Mouse (Mus musculus): Measurements from ENCODE around the gene 1810010D01Rik. TPM values are rescaled to one million over a fixed set of nuclear protein-coding genes. Genes with fewer than 3 reads are reported as not detected.

Gene 1810010D01Rik
- 0.31 TPM in 1 of 2 replicates, not detected in the other for polyA plus RNA-seq (2014; fragmentation: Nextera tagmentation; extraction: Ambion mirVana)

- Histone ChIP-seq H3K9me3 (ENCODE audit: control insufficient read depth, low read length) (no peaks in the 10 kb centered on the region), H3K27me3 (ENCODE audit: control insufficient read depth, insufficient read depth, low read length) (no peaks in the 10 kb centered on the region), H3K4me1 (ENCODE audit: control insufficient read depth, insufficient read depth, low read length) (peaks cover 13% of the 10 kb centered on the region), H3K9ac (replicated peaks; ENCODE audit: low read depth, low read length) (no peak within 1 kb of the TSS), H3K4me2 (ENCODE audit: low read depth, low read length) (no peak within 1 kb of the TSS), H3K27ac (ENCODE audit: low read depth, low read length) (peak within 1 kb of the TSS; percentile 84; the same call in 1 of the 2 replicates), H3K36me3 (ENCODE audit: control insufficient read depth, insufficient read depth, low read length) (no peaks in the 10 kb centered on the region), H3K4me3 (ENCODE audit: low read depth, low read length) (no peak within 1 kb of the TSS)
- WGBS = 88% methylated on average over 4 of the region's 4 CpGs
- ATAC-seq (ENCODE audit: low read depth) = no peak
These were observed at the start of gene 1810010D01Rik for GRCm38 (mm10) chr7:145208006-145208405. Gene 1810010D01Rik, minus strand, starts transcription at chr7:145208119.

GRCm38 (mm10) chr7:145256092-145256491 lies 48.2 kb upstream of the 1810010D01Rik start:
- Histone ChIP-seq H3K9me3 (ENCODE audit: control insufficient read depth, low read length) (no peaks in the 10 kb centered on the region), H3K9ac (replicated peaks; ENCODE audit: low read depth, low read length) (no peak overlapping the region), H3K36me3 (ENCODE audit: control insufficient read depth, insufficient read depth, low read length) (no peaks in the 10 kb centered on the region), H3K4me1 (ENCODE audit: control insufficient read depth, insufficient read depth, low read length) (no peaks in the 10 kb centered on the region), H3K27me3 (ENCODE audit: control insufficient read depth, insufficient read depth, low read length) (no peaks in the 10 kb centered on the region), H3K4me3 (ENCODE audit: low read depth, low read length) (no peak overlapping the region), H3K27ac (ENCODE audit: low read depth, low read length) (no peak overlapping the region), H3K4me2 (ENCODE audit: low read depth, low read length) (no peak overlapping the region)
- WGBS = 94% methylated on average over 1 of the region's 1 CpGs
- ATAC-seq (ENCODE audit: low read depth) = no peak

- Histone ChIP-seq H3K4me2 (ENCODE audit: low read depth, low read length) (no peak overlapping the region), H3K27ac (ENCODE audit: low read depth, low read length) (no peak overlapping the region), H3K9me3 (ENCODE audit: control insufficient read depth, low read length) (no peaks in the 10 kb centered on the region), H3K4me1 (ENCODE audit: control insufficient read depth, insufficient read depth, low read length) (no peaks in the 10 kb centered on the region), H3K27me3 (ENCODE audit: control insufficient read depth, insufficient read depth, low read length) (no peaks in the 10 kb centered on the region), H3K9ac (replicated peaks; ENCODE audit: low read depth, low read length) (no peak overlapping the region), H3K36me3 (ENCODE audit: control insufficient read depth, insufficient read depth, low read length) (no peaks in the 10 kb centered on the region), H3K4me3 (ENCODE audit: low read depth, low read length) (no peak overlapping the region)
- ATAC-seq (ENCODE audit: low read depth) = no peak
- WGBS = 75% methylated on average over 3 of the region's 3 CpGs
These were observed 46.2 kb upstream of the 1810010D01Rik start for GRCm38 (mm10) chr7:145253986-145254630.

GRCm38 (mm10) chr7:145252715-145253476 lies 45.0 kb upstream of the 1810010D01Rik start:
- 30% methylated on average over 8 of the region's 8 CpGs for WGBS
- Histone ChIP-seq H3K27ac (ENCODE audit: low read depth, low read length) (no peak overlapping the region), H3K36me3 (ENCODE audit: control insufficient read depth, insufficient read depth, low read length) (no peaks in the 10 kb centered on the region), H3K4me3 (ENCODE audit: low read depth, low read length) (no peak overlapping the region), H3K4me1 (ENCODE audit: control insufficient read depth, insufficient read depth, low read length) (no peaks in the 10 kb centered on the region), H3K9ac (replicated peaks; ENCODE audit: low read depth, low read length) (no peak overlapping the region), H3K4me2 (ENCODE audit: low read depth, low read length) (no peak overlapping the region), H3K27me3 (ENCODE audit: control insufficient read depth, insufficient read depth, low read length) (no peaks in the 10 kb centered on the region), H3K9me3 (ENCODE audit: control insufficient read depth, low read length) (no peaks in the 10 kb centered on the region)
- ATAC-seq (ENCODE audit: low read depth) = peak; percentile 84; the same call in 1 of the 2 replicates

- H3K4me2 ChIP-seq (ENCODE audit: low read depth, low read length) = no peak overlapping the region
These were observed 42.3 kb upstream of the 1810010D01Rik start for GRCm38 (mm10) chr7:145250225-145250624.

GRCm38 (mm10) chr7:145248911-145249310 lies 41.0 kb upstream of the 1810010D01Rik start:
- no peaks in the 10 kb centered on the region for H3K36me3 ChIP-seq (ENCODE audit: control insufficient read depth, insufficient read depth, low read length)
- WGBS = 97% methylated on average over 2 of the region's 2 CpGs
- ATAC-seq (ENCODE audit: low read depth) = no peak
- no peaks in the 10 kb centered on the region for H3K9me3 ChIP-seq (ENCODE audit: control insufficient read depth, low read length)
- no peak overlapping the region for H3K4me3 ChIP-seq (ENCODE audit: low read depth, low read length)
- no peaks in the 10 kb centered on the region for H3K4me1 ChIP-seq (ENCODE audit: control insufficient read depth, insufficient read depth, low read length)
- no peak overlapping the region for H3K9ac ChIP-seq (replicated peaks; ENCODE audit: low read depth, low read length)
- no peaks in the 10 kb centered on the region for H3K27me3 ChIP-seq (ENCODE audit: control insufficient read depth, insufficient read depth, low read length)
- H3K27ac ChIP-seq (ENCODE audit: low read depth, low read length) = no peak overlapping the region
- H3K4me2 ChIP-seq (ENCODE audit: low read depth, low read length) = no peak overlapping the region

More at GRCm38 (mm10) chr7:145250225-145250624, 42.3 kb upstream of the 1810010D01Rik start:
- Histone ChIP-seq H3K36me3 (ENCODE audit: control insufficient read depth, insufficient read depth, low read length) (no peaks in the 10 kb centered on the region), H3K27me3 (ENCODE audit: control insufficient read depth, insufficient read depth, low read length) (no peaks in the 10 kb centered on the region), H3K27ac (ENCODE audit: low read depth, low read length) (no peak overlapping the region), H3K4me3 (ENCODE audit: low read depth, low read length) (no peak overlapping the region), H3K9ac (replicated peaks; ENCODE audit: low read depth, low read length) (no peak overlapping the region), H3K9me3 (ENCODE audit: control insufficient read depth, low read length) (no peaks in the 10 kb centered on the region), H3K4me1 (ENCODE audit: control insufficient read depth, insufficient read depth, low read length) (no peaks in the 10 kb centered on the region)
- 76% methylated on average over 9 of the region's 9 CpGs for WGBS
- ATAC-seq (ENCODE audit: low read depth) = no peak

- 0 out of 2 replicates have a peak, but pooled peaks cover 6% of the 10 kb centered on the region for H3K4me1 ChIP-seq (ENCODE audit: control insufficient read depth, insufficient read depth, low read length)
- H3K27me3 ChIP-seq (ENCODE audit: control insufficient read depth, insufficient read depth, low read length) = no peaks in the 10 kb centered on the region
- H3K27ac ChIP-seq (ENCODE audit: low read depth, low read length) = no peak overlapping the region
- no peak overlapping the region for H3K4me3 ChIP-seq (ENCODE audit: low read depth, low read length)
- H3K9ac ChIP-seq (replicated peaks; ENCODE audit: low read depth, low read length) = no peak overlapping the region
- no peak overlapping the region for H3K4me2 ChIP-seq (ENCODE audit: low read depth, low read length)
- H3K36me3 ChIP-seq (ENCODE audit: control insufficient read depth, insufficient read depth, low read length) = no peaks in the 10 kb centered on the region
- H3K9me3 ChIP-seq (ENCODE audit: control insufficient read depth, low read length) = no peaks in the 10 kb centered on the region
- 12% methylated on average over 9 of the region's 9 CpGs for WGBS
- peak; percentile 79 for ATAC-seq (ENCODE audit: low read depth)
These were observed 35.2 kb upstream of the 1810010D01Rik start for GRCm38 (mm10) chr7:145242851-145243712.

- 76% methylated on average over 9 of the region's 9 CpGs for WGBS
- no peaks in the 10 kb centered on the region for H3K36me3 ChIP-seq (ENCODE audit: control insufficient read depth, insufficient read depth, low read length)
- H3K27me3 ChIP-seq (ENCODE audit: control insufficient read depth, insufficient read depth, low read length) = no peaks in the 10 kb centered on the region
- H3K27ac ChIP-seq (ENCODE audit: low read depth, low read length) = no peak overlapping the region
- H3K9me3 ChIP-seq (ENCODE audit: control insufficient read depth, low read length) = no peaks in the 10 kb centered on the region
- no peak for ATAC-seq (ENCODE audit: low read depth)
- H3K4me3 ChIP-seq (ENCODE audit: low read depth, low read length) = no peak overlapping the region
- H3K9ac ChIP-seq (replicated peaks; ENCODE audit: low read depth, low read length) = no peak overlapping the region
- no peak overlapping the region for H3K4me2 ChIP-seq (ENCODE audit: low read depth, low read length)
- H3K4me1 ChIP-seq (ENCODE audit: control insufficient read depth, insufficient read depth, low read length) = 0 out of 2 replicates have a peak, but pooled peaks cover 6% of the 10 kb centered on the region
These were observed 34.1 kb upstream of the 1810010D01Rik start for GRCm38 (mm10) chr7:145242028-145242427.
